Mouse (Mus musculus) cerebellum, adult 11-12 months (tissue): Measurements from ENCODE around the gene Cpt1c.

Source experiments
- DNase-seq: peaks from one replicate; pipeline ENCODE4 v3.0.0; 2022

Gene Cpt1c

GRCm38 (mm10) chr7:44998501-44998955 is 23.9 kb upstream of the Cpt1c start, which contains the start of gene Bcl2l12:
Bcl2l12 (minus strand) TSS chr7:44998712.
- DNase-seq = no peak

GRCm38 (mm10) chr7:44997940-44998428 is 23.3 kb upstream of the Cpt1c start:
- no peak for DNase-seq

- DNase-seq = peak; percentile 94
Observed at GRCm38 (mm10) chr7:44997231-44997939, 22.7 kb upstream of the Cpt1c start, which contains the start of gene Irf3. Irf3 (plus strand) TSS chr7:44997648.

- DNase-seq = no peak
Observed at GRCm38 (mm10) chr7:44996672-44997071, 22.0 kb upstream of the Cpt1c start.

GRCm38 (mm10) chr7:44986879-44987718 is 12.4 kb upstream of the Cpt1c start:
- DNase-seq = no peak

- peak; percentile 100 for DNase-seq
Observed at GRCm38 (mm10) chr7:44986192-44986878, 11.7 kb upstream of the Cpt1c start, which contains the start of gene Prmt1. Prmt1 (minus strand) TSS chr7:44986568.

GRCm38 (mm10) chr7:44985595-44986191 is 11.0 kb upstream of the Cpt1c start:
- peak; percentile 82 for DNase-seq

- DNase-seq = no peak
Observed at GRCm38 (mm10) chr7:44984833-44985164, 10.1 kb upstream of the Cpt1c start.

GRCm38 (mm10) chr7:44983944-44984832 is 9.5 kb upstream of the Cpt1c start:
- DNase-seq = peak; percentile 54

GRCm38 (mm10) chr7:44983085-44983484 is 8.4 kb upstream of the Cpt1c start:
- peak; percentile 75 for DNase-seq

GRCm38 (mm10) chr7:44981539-44981938 is 6.9 kb upstream of the Cpt1c start:
- peak; percentile 46 for DNase-seq

- DNase-seq = peak; percentile 37
Observed at GRCm38 (mm10) chr7:44978300-44978699, 3.6 kb upstream of the Cpt1c start.

GRCm38 (mm10) chr7:44975117-44975419 is 417 bp upstream of the Cpt1c start:
- DNase-seq = peak; percentile 49

GRCm38 (mm10) chr7:44973415-44974130 is 1.1 kb downstream of the Cpt1c start:
- peak; percentile 61 for DNase-seq

GRCm38 (mm10) chr7:44971142-44971541 is 3.5 kb downstream of the Cpt1c start:
- DNase-seq = peak; percentile 38

GRCm38 (mm10) chr7:44970231-44970691 is 4.4 kb downstream of the Cpt1c start:
- DNase-seq = peak; percentile 89

- DNase-seq = no peak
Observed at GRCm38 (mm10) chr7:44966638-44967037, 8.0 kb downstream of the Cpt1c start.

- DNase-seq = no peak
Observed at GRCm38 (mm10) chr7:44965975-44966374, 8.7 kb downstream of the Cpt1c start.

GRCm38 (mm10) chr7:44964990-44965389 is 9.7 kb downstream of the Cpt1c start:
- DNase-seq = peak; percentile 28

GRCm38 (mm10) chr7:44962831-44963230 is 11.8 kb downstream of the Cpt1c start:
- DNase-seq = no peak

GRCm38 (mm10) chr7:44962337-44962736 is 12.3 kb downstream of the Cpt1c start:
- DNase-seq = no peak
